Mouse (Mus musculus) embryonic facial prominence, embryonic 11.5 days (tissue): ENCODE data around the gene Pnpla1. TPM values are rescaled to one million over a fixed set of nuclear protein-coding genes. Genes with fewer than 3 reads are reported as not detected.
"Not testable (repeated sequence)": the region's sequence is repeated elsewhere in the genome, so short reads cannot be mapped to it uniquely, and the experiment has no call there.

Source experiments
- ATAC-seq: fragments of 200-750 bp; cut with Nextera tagmentation; replicated peaks from 2 replicates; pipeline ENCODE4 v1.8.0; 2017; ENCODE audit warnings: low read depth; ENCODE audit not compliant: insufficient number of reproducible peaks, low FRiP score, low TSS enrichment
- DNase-seq: peaks from one replicate; pipeline ENCODE4 v3.0.0-alpha.2; 2015; ENCODE audit warnings: low spot score
- H3K27ac ChIP-seq: fragments of 300-500 bp; sonication (generic); replicated peaks from 2 replicates; pipeline ENCODE4 v1.5.1; 2014; ENCODE audit warnings: mild to moderate bottlenecking, low read depth, low read length, control low read depth
- H3K27me3 ChIP-seq: fragments of 300-500 bp; sonication (generic); 2 replicates; pipeline ENCODE4 v1.6.1; 2014; ENCODE audit warnings: mild to moderate bottlenecking, low read length, moderate library complexity, mixed read lengths; ENCODE audit not compliant: control insufficient read depth, insufficient read depth
- H3K36me3 ChIP-seq: fragments of 300-500 bp; sonication (generic); replicated peaks from 2 replicates; pipeline ENCODE4 v1.6.1; 2014; ENCODE audit warnings: low read depth, mild to moderate bottlenecking, low read length, moderate library complexity, mixed read lengths; ENCODE audit not compliant: control insufficient read depth, insufficient read depth
- H3K4me1 ChIP-seq: fragments of 300-500 bp; sonication (generic); 2 replicates; pipeline ENCODE4 v1.6.1; 2014; ENCODE audit warnings: low read length, mixed read lengths; ENCODE audit not compliant: control insufficient read depth, insufficient read depth
- H3K4me2 ChIP-seq: fragments of 300-500 bp; sonication (generic); 2 replicates; pipeline ENCODE4 v1.6.1; 2014; ENCODE audit warnings: low read depth, mild to moderate bottlenecking, control low read depth, low read length, moderate library complexity
- H3K4me3 ChIP-seq: fragments of 300-500 bp; sonication (generic); 2 replicates; pipeline ENCODE4 v1.5.1; 2014; ENCODE audit warnings: low read depth, low read length, control low read depth
- H3K9ac ChIP-seq: fragments of 300-500 bp; sonication (generic); replicated peaks from 2 replicates; pipeline ENCODE4 v1.6.1; 2014; ENCODE audit warnings: mild to moderate bottlenecking, control low read depth, low read length
- H3K9me3 ChIP-seq: fragments of 300-500 bp; sonication (generic); replicated peaks from 2 replicates; pipeline ENCODE4 v1.6.1; 2016; ENCODE audit warnings: mild to moderate bottlenecking, low read length, inconsistent platforms, mixed read lengths; ENCODE audit not compliant: control insufficient read depth
- WGBS: fragments of 180-500 bp; shearing (Covaris S2); extraction: QIAGEN DNeasy Blood & Tissue Kit; methylation state at CpG from one replicate; pipeline ENCODE4 v1.1.7; 2014; 5-methylcytosine and 5-hydroxymethylcytosine counted together
- polyA plus RNA-seq: library from polyadenylated mRNA; unstranded; fragments of >200 nt; fragmentation: Nextera tagmentation; extraction: Ambion mirVana; gene quantifications from 2 replicates; pipeline ENCODE4 v1.2.1, GENCODE M21; 2014

The Pnpla1 gene
- not detected in 2 replicates for polyA plus RNA-seq

DNA sequence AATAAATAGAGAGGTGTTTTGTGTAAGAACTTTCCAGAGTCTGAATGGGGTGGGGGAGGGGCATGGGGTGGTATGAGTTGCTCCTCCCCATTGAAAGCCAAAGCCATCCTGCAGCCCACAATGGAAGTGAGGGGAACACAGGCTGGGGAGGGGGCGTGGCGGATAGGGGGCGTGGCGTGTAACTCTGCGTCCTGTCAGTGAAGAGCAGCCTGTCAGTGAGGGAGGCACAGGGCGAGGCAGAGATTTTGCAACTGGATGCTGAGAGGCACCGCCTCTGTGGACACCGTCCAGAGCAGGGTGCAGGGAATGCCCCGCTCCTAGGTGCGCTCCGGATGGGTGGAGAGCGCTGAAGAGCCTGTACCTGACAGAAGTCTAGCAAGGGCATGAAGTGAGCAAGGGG, at the start of gene Pnpla1:
TSS of gene Pnpla1 (plus strand) at position 207 of the 400 bp plus-strand sequence.
- H3K9ac ChIP-seq = no peak within 1 kb of the TSS
- H3K4me2 ChIP-seq = no peak within 1 kb of the TSS
- no peaks in the 10 kb centered on the region for H3K9me3 ChIP-seq
- H3K27me3 ChIP-seq = no peaks in the 10 kb centered on the region
- H3K4me1 ChIP-seq = no peaks in the 10 kb centered on the region
- WGBS = 39% methylated on average over 12 of the region's 12 CpGs
- DNase-seq = peak; percentile 24
- no peak within 1 kb of the TSS for H3K27ac ChIP-seq
- H3K4me3 ChIP-seq = no peak within 1 kb of the TSS
- no peaks in the 10 kb centered on the region for H3K36me3 ChIP-seq
- ATAC-seq = no peak

DNA sequence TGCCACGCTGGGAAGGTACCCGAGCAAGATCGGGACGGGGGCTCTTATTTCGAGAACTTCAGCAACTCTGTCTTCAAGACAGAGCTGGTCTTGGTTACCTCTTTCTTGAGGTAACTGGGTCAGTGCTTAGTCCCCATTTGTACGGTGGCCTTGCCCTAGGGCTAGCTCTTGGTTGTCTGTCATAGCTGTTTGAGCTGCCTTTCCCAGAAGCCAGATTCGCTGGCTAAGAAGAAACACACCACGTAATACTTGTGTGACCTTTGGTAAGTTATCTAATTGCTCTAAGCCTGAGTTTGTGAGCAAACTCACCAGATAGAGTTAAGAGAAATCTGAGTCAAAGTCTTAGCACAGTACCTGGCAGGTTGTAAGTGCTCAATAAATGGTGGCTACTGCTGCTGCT, 49.5 kb upstream of the Pnpla1 start:
- H3K27ac ChIP-seq = no peak overlapping the region
- H3K9me3 ChIP-seq = no peaks in the 10 kb centered on the region
- no peak for DNase-seq
- ATAC-seq = no peak
- peaks cover 16% of the 10 kb centered on the region for H3K36me3 ChIP-seq
- H3K27me3 ChIP-seq = no peaks in the 10 kb centered on the region
- WGBS = 95% methylated on average over 8 of the region's 8 CpGs
- no peak overlapping the region for H3K9ac ChIP-seq
- no peak overlapping the region for H3K4me2 ChIP-seq
- no peak overlapping the region for H3K4me3 ChIP-seq
- H3K4me1 ChIP-seq = no peaks in the 10 kb centered on the region

GRCm38 (mm10) chr17:28809175-28809831, 48.9 kb upstream of the Pnpla1 start:
- H3K4me2 ChIP-seq = no peak overlapping the region
- WGBS = 92% methylated on average over 10 of the region's 10 CpGs
- DNase-seq (no peak), ATAC-seq (no peak)
- no peaks in the 10 kb centered on the region for H3K4me1 ChIP-seq
- H3K27me3 ChIP-seq = no peaks in the 10 kb centered on the region
- peaks cover 16% of the 10 kb centered on the region for H3K36me3 ChIP-seq
- no peaks in the 10 kb centered on the region for H3K9me3 ChIP-seq
- H3K4me3 ChIP-seq = no peak overlapping the region
- H3K9ac ChIP-seq = no peak overlapping the region
- H3K27ac ChIP-seq = no peak overlapping the region

GRCm38 (mm10) chr17:28812345-28812744, 45.9 kb upstream of the Pnpla1 start:
- DNase-seq = no peak
- Histone ChIP-seq H3K36me3 (peaks cover 19% of the 10 kb centered on the region), H3K9ac (no peak overlapping the region)

DNA sequence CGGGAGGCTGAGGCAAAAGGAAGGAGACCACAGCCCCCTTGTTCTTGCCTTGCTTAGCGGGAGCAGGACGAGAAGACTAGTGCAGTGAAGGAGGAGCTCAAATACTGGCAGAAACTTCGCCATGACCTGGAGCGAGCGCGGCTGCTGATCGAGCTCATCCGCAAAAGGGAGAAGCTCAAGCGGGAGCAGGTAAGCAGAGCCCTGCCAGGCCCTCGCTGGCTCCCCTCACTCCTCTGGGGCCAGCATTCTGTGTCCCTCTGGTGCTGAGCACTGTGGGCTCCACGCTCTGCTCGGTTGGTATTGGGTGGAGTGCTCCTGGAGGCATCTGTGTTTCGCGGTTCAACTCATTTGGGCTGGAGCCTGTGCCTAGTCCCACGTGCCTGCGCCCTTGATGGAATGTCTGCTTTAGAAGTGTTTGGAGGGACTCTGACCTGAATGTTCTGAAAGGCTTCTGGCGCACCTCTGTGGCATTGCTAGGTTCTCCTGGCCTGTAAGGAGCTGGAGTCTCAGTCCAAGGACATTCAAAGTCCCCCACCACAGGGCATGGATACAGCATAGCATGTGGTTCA, 43.6 kb upstream of the Pnpla1 start:
- no peaks in the 10 kb centered on the region for H3K9me3 ChIP-seq
- no peaks in the 10 kb centered on the region for H3K27me3 ChIP-seq
- ATAC-seq = no peak
- 90% methylated on average over 18 of the region's 18 CpGs for WGBS
- no peak overlapping the region for H3K27ac ChIP-seq
- H3K36me3 ChIP-seq = peaks cover 26% of the 10 kb centered on the region
- no peak overlapping the region for H3K4me3 ChIP-seq
- no peaks in the 10 kb centered on the region for H3K4me1 ChIP-seq
- no peak for DNase-seq
- H3K9ac ChIP-seq = no peak overlapping the region
- H3K4me2 ChIP-seq = no peak overlapping the region

More at GRCm38 (mm10) chr17:28812345-28812744, 45.9 kb upstream of the Pnpla1 start:
- 92% methylated on average over 10 of the region's 10 CpGs for WGBS
- Histone ChIP-seq H3K9me3 (no peaks in the 10 kb centered on the region), H3K4me3 (no peak overlapping the region), H3K27me3 (no peaks in the 10 kb centered on the region), H3K4me1 (no peaks in the 10 kb centered on the region), H3K27ac (no peak overlapping the region), H3K4me2 (no peak overlapping the region)
- ATAC-seq = no peak

GRCm38 (mm10) chr17:28815384-28816004, 42.7 kb upstream of the Pnpla1 start:
- Histone ChIP-seq H3K36me3 (peaks cover 29% of the 10 kb centered on the region), H3K4me2 (no peak overlapping the region), H3K27ac (no peak overlapping the region), H3K4me1 (no peaks in the 10 kb centered on the region), H3K4me3 (no peak overlapping the region), H3K27me3 (no peaks in the 10 kb centered on the region), H3K9ac (no peak overlapping the region), H3K9me3 (no peaks in the 10 kb centered on the region)
- no peak for ATAC-seq
- 83% methylated on average over 10 of the region's 10 CpGs for WGBS
- no peak for DNase-seq

DNA sequence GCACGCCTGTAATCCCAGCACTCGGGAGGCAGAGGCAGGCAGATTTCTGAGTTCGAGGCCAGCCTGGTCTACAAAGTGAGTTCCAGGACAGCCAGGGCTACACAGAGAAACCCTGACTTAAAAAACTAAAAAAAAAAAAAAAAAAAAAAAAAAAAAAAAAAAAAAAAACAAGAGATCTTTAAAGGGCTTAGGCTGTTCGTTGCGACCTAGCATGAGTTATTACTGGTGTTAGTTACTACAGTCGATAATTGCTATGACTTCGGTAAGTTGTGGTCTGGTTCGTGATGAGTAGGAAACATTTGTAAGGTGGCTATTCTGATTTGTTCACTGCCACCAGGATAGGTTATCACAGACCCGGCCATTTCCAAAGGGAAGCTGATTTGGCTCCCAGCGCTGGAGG, 41.9 kb upstream of the Pnpla1 start:
- not testable (repeated sequence) for H3K27ac ChIP-seq, H3K4me2 ChIP-seq, H3K9me3 ChIP-seq, H3K4me3 ChIP-seq, ATAC-seq, H3K27me3 ChIP-seq, DNase-seq, H3K9ac ChIP-seq, H3K4me1 ChIP-seq
- 95% methylated on average over 10 of the region's 10 CpGs for WGBS
- peaks cover 27% of the 10 kb centered on the region for H3K36me3 ChIP-seq
